Mouse (Mus musculus) G1E (cell line): ENCODE results near the gene Cript.

Source experiments
- CTCF ChIP-seq: IDR thresholded peaks from 2 replicates; pipeline ENCODE4 v1.5.1; 2012; ENCODE audit warnings: low read depth, low read length, inconsistent platforms, mixed read lengths
- GATA1 ChIP-seq: IDR thresholded peaks from 2 replicates; pipeline ENCODE4 v1.6.1; 2012; ENCODE audit warnings: borderline replicate concordance, low read length, inconsistent platforms, mixed read lengths
- GATA2 ChIP-seq: IDR thresholded peaks from 2 replicates; pipeline ENCODE4 v1.6.1; 2012; ENCODE audit warnings: low read depth, low read length, inconsistent platforms, borderline replicate concordance
- POLR2AphosphoS5 ChIP-seq: IDR thresholded peaks from 2 replicates; pipeline ENCODE4 v1.6.1; 2012; ENCODE audit warnings: low read depth, low read length, inconsistent platforms; ENCODE audit not compliant: insufficient replicate concordance
- TAL1 ChIP-seq: conservative IDR thresholded peaks from 2 replicates; pipeline ENCODE4 v1.6.1; 2012; ENCODE audit warnings: low read depth, low read length, inconsistent platforms, mixed read lengths

GRCm38 (mm10) chr17:87073470-87073869 is 48.1 kb downstream of the Cript start:
- TF ChIP-seq CTCF (no peak), POLR2AphosphoS5 (no peak), GATA1 (no peak), TAL1 (no peak), GATA2 (no peak)
